Mouse (Mus musculus) heart, postnatal 25 days (tissue): ENCODE results near the gene Dab1. TPM values are rescaled to one million over a fixed set of nuclear protein-coding genes. Genes with fewer than 3 reads are reported as not detected.

Experiments used
- DNase-seq: peaks from one replicate; pipeline ENCODE4 v3.0.0; 2022; ENCODE audit warnings: low spot score
- intact Hi-C: fragments of 180-260 bp; cut with DNase I; formaldehyde crosslinking; loops from one replicate; pipeline ENCODE4 v1.15.1; 2025
- total RNA-seq, 2 experiments: library from RNA; stranded (reverse); gene quantifications; 2 replicates each; pipeline ENCODE4 v1.2.3; 2021

Gene Dab1
- total RNA-seq, 2 experiments from 2014 or later: 0.11 TPM; not detected in 1

DNA sequence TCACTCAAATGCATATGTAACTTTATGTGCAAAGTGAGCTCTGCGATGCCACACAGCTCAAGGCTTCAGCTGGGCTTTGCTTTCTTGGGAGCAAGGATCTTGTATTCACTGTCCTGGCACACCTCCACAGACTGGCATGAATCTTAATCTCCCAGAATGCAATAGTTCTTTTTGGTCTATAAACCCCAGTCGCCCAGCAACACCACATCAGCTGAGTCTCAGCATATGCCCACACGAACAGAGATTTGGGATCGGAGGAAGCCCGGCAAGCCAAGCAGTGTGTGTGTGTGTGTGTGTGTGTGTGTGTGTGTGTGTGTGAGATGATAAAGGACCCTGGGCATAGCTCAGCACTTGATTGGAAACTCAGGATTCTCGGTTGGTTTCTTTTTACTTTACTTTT, 177.3 kb downstream of the Dab1 start:
- intact Hi-C loops: no loop called here
- no peak for DNase-seq

DNA sequence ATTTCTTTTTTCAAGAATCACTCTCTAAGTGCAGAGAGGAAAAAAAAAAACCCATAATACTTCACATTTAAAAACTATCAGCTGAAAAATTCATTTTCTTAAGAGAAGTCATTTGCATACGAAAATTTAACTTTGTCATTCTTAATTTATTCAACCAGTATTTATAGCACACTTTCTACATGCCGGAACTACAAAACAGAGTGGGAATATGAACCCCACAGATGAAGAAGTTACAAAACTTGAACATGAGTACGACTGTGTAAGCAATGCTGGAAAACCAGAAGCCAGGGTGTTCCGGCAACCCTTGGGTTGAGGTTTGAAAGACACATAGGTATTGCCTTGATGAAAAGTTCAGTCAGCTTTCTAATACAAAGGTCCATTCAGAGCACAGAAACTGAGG, 183.3 kb downstream of the Dab1 start:
- no peak for DNase-seq
- intact Hi-C loops: no loop called here

DNA sequence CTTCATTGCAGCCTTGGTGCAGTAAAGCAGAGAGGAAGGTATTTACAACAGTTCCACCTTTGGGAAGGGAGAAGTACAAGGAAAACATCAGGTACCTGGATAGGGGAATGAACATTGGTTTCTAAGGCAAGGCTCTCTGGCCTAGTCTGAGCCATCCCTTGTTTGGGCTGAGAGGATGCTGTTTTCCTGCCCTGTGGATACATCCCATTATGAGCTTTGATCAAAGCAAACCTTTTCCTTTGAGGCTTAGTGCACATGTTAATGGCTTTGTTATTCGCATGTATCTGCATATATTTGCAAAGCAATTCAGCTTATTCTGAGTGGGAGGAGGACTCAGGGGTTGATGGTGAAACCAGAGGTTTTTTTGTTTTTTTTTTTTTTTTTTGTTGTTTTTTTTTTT, 185.3 kb downstream of the Dab1 start:
- intact Hi-C loops: no loop called here
- no peak for DNase-seq

- intact Hi-C loops: no loop called here
- no peak for DNase-seq
Measured at GRCm38 (mm10) chr4:103822669-103823068, 203.5 kb downstream of the Dab1 start.

DNA sequence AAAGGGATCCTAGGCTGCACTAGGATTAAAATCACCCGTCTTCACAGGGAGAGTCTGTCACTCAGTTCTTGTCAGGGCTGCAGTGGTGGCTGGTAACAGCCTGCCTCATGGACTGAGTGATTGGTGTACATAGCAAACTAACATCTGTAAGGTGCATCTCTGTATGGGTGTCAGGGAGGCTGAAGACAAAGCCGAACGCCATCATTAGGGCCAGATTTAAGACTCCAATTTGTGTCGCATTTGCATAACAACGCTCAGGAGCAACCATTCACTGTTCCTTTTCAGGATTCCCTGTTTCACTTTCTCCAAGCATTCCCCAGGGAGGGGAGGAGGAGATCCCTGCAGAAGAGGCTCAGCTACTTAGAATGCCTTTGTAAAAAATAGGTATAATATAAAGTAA, 219.2 kb downstream of the Dab1 start:
- intact Hi-C loops: no loop called here
- no peak for DNase-seq

DNA sequence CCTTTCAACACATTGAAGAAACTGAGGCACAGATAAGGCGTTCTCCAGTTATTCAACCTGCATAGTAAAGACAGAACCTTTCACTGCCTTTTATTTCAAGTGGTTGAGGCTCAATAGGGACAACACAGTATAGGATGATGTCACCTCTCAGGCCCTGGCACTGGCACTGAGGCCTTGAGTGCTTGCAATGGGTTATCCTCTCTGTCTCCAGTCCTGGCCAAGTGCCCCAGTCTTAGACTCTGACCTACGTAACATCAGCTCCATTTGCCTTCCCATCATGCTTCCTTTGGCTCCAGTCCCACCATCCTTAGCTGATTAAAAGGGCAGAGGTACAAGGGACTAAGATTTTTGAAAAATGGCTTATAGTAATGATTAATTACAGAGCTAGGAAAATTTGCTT, 220.4 kb downstream of the Dab1 start:
- intact Hi-C loops: no loop called here
- no peak for DNase-seq

DNA sequence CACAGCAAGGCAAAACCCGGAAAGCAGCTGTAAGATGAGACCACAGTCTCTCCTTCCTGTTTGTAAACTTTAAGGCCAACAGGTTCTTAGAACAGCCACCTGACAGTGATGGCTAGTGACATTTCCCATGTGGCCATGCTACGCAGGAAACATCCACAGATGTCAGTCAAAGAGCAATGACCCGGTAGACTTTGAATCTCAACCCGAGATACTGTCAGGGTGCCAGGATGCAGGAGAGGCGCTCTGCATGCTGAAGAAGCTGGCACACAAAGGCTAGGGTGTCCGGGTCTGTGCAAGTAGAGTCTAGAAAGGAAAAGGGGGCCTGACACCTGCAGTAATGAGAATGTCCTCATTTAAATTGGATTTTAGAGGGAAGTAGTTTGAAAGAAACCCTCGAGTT, 222.0 kb downstream of the Dab1 start:
- DNase-seq: no peak
- intact Hi-C loops: no loop called here

DNA sequence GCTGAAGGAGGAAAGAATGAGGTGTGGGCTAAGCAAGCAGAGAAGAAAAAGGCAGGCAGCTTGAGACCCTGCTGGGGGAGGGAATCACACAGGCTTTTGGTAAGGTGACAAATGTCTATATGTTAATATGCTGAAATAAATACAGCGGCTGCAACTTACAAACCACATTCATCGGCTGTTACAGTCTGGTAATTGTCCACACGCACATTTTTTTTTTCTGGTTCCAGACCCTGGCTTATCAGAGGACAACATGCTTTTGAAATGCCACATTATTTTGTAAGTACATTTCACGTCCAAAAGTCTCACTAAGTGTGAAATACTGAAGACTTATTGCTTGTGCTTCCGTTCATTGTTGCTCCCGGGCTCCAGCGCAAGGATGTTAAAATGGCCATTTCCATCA, 225.5 kb downstream of the Dab1 start:
- no peak for DNase-seq
- intact Hi-C loops: no loop called here

DNA sequence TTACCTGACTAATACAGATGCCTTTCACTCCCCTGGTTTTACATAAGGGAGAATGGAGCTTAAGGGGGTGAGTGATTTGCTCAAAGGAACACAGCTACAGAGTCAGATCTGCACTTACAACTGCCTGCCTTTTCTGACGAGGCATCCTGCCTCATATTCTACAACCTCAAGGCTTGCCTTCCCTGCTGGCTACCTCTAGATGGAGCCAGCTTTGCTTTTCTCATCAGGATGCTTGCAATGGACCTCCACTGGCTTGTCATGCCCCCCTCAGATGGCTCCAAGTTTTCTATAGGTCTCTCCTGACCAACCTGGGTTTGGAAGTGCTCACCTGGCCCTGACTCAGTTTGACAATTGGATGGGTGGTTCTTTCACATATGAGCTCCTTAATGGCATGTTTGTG, 238.0 kb downstream of the Dab1 start:
- DNase-seq: no peak
- intact Hi-C loops: no loop called here

DNA sequence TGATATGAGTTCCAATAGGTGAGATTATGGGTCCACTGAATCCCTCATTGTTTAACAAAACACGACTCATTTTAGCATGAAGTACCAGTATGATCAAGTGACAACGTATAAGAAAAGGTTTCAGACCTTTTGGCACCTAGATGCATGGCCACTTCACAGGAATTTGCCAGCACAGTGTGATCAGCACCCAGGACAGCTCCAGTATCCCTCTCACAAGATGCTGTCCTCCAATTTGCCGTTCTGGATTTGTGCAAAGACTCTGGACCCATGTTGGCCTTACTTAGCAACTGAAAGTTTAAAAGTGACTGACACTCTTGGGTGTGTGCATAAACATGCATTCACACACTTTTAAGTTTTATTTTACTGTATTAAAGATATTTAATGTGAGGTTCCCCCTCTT, 256.4 kb downstream of the Dab1 start:
- intact Hi-C loops: no loop called here
- DNase-seq: no peak

- no peak for DNase-seq
- intact Hi-C loops: no loop called here
Measured at GRCm38 (mm10) chr4:103878841-103879240, 259.7 kb downstream of the Dab1 start.

- intact Hi-C loops: no loop called here
- DNase-seq: no peak
Measured at GRCm38 (mm10) chr4:103881641-103882040, 262.5 kb downstream of the Dab1 start.

DNA sequence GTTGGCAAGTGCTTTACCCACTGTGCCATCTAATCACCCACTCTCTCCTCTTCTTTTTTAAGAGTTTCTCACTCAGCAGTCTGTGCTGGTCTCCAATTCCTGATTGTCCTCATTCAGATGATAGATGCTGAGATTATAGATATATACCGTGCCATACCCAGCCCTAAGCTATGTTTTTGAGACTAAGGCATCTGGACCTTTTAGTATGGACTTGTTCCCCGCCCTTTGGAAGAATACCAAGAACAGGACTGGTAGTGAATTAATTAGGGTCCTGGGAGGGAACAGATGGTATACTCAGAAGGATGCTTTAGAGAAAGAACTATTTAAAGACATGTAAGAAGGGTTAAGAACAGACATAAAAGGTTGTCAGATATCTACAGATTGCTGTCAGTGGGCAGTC, 268.9 kb downstream of the Dab1 start:
- intact Hi-C loops: no loop called here
- DNase-seq: no peak

DNA sequence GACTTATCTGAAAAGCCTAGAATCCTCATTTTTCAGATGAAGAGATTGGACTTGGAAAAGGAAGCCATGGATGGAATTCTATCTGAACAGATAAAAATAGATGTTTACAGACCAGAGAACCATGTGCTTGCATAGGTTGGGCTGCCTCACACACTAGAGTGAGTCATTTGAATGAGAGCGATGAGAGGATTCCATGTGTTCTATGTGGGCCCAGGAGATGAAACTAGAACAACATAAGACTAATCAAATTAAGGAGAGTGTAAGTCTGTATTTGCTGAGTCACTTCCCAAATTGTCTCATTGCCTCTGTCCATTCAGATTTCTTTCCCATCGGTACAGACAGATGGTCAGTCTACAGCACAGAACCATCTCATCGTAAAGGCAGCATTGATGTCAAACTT, 270.0 kb downstream of the Dab1 start:
- intact Hi-C loops: no loop called here
- no peak for DNase-seq

DNA sequence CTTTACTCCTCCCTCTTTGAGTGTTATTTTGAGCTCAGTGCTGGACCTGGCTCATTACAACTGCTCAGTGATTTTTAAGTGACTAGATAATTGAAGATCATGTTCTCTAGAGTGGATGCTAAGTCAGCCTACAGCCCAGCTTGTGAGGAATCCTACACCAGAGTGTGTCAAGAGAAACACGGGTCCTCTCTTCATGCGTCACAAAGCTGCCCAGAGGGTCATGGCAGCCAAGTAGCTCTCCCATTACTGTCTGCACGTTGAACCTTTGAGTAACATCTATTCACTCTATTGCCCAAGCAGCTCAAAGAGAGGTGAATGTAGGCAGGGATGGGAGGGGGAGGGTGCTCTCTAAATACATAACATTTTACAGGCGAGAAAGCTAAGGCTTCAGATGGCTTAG, 277.6 kb downstream of the Dab1 start:
- intact Hi-C loops: no loop called here
- DNase-seq: no peak

GRCm38 (mm10) chr4:103897702-103898101, 278.5 kb downstream of the Dab1 start:
- intact Hi-C loops: no loop called here
- no peak for DNase-seq

- intact Hi-C loops: no loop called here
- DNase-seq: no peak
Measured at GRCm38 (mm10) chr4:103911441-103911840, 292.3 kb downstream of the Dab1 start.

DNA sequence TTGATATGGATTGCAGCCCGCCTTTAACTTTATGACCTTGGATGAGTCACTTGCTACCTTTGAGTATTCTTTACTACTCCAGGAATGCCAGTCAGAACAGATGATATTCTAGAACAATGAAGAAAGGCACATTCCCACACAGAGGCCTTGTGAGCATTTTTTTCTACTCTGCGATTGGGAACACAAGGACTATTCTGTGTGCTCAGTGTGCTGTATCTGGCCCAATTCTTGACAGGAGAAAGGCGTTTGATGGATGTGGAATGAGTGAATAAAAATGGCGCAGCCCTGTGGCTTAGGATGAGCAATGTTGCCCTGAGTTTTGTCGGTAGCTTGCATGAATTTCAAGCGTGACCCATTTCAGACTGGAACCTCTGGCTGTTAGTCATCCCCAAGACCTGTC, 292.9 kb downstream of the Dab1 start:
- DNase-seq: no peak
- intact Hi-C loops: no loop called here

DNA sequence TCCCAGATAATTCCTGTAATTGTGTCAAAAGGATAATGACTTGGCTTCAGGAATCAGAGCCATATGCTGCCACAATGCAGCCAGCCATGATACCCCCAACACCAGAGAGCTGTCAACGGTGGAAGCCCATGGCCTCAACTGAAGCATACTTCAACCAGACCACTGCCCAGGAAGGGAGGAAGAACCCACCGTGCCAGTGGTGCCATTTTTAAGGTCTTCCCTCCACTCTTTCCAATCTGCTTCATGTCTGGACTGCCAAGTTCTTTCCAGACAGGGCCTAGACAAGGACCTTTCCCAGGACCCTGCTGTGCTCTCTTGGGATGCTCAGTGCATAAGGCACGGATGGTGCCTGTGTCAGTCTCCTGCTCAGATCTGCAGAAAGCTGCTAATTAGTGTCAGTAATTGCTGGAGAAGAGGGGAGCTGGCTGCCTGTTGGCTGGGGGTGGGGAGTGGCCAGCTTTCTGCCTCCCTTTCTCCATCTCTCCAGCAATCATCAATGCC, 303.3 kb downstream of the Dab1 start:
- no peak for DNase-seq
- intact Hi-C loops: no loop called here

GRCm38 (mm10) chr4:103926682-103927081, 307.5 kb downstream of the Dab1 start:
- intact Hi-C loops: no loop called here
- no peak for DNase-seq

GRCm38 (mm10) chr4:103929631-103930030, 310.5 kb downstream of the Dab1 start:
- intact Hi-C loops: no loop called here

GRCm38 (mm10) chr4:103934364-103934763, 315.2 kb downstream of the Dab1 start:
- no peak for DNase-seq
- intact Hi-C loops: no loop called here

More at GRCm38 (mm10) chr4:103929631-103930030, 310.5 kb downstream of the Dab1 start:
- DNase-seq: no peak

- no peak for DNase-seq
- intact Hi-C loops: no loop called here
Measured at GRCm38 (mm10) chr4:103948255-103948654, 329.1 kb downstream of the Dab1 start.
